Mouse (Mus musculus) intestine, embryonic 16.5 days (tissue): Measurements from ENCODE around the gene Surf2. TPM values are rescaled to one million over a fixed set of nuclear protein-coding genes. Genes with fewer than 3 reads are reported as not detected.

Source experiments
- ATAC-seq: fragments of 200-750 bp; cut with Nextera tagmentation; 2 replicates; pipeline ENCODE4 v1.8.0; 2017; ENCODE audit warnings: moderate TSS enrichment, moderate library complexity
- H3K27ac ChIP-seq: fragments of 300-500 bp; sonication (generic); 2 replicates; pipeline ENCODE4 v1.5.1; 2014; ENCODE audit warnings: mild to moderate bottlenecking, low read length
- H3K27me3 ChIP-seq: fragments of 300-500 bp; sonication (generic); replicated peaks from 2 replicates; pipeline ENCODE4 v1.6.1; 2014; ENCODE audit warnings: low read length, control low read depth, mixed read lengths; ENCODE audit not compliant: control insufficient read depth, insufficient read depth
- H3K36me3 ChIP-seq: fragments of 300-500 bp; sonication (generic); 2 replicates; pipeline ENCODE4 v1.6.1; 2014; ENCODE audit warnings: low read length, control low read depth; ENCODE audit not compliant: control insufficient read depth, insufficient read depth
- H3K4me1 ChIP-seq: fragments of 300-500 bp; sonication (generic); 2 replicates; pipeline ENCODE4 v1.6.1; 2014; ENCODE audit warnings: low read length, control low read depth, mixed read lengths; ENCODE audit not compliant: control insufficient read depth, insufficient read depth
- H3K4me2 ChIP-seq: fragments of 300-500 bp; sonication (generic); 2 replicates; pipeline ENCODE4 v1.6.1; 2014; ENCODE audit warnings: low read depth, low read length, control low read depth
- H3K4me3 ChIP-seq: fragments of 300-500 bp; sonication (generic); 2 replicates; pipeline ENCODE4 v1.5.1; 2014; ENCODE audit warnings: mild to moderate bottlenecking, low read length
- H3K9ac ChIP-seq: fragments of 300-500 bp; sonication (generic); 2 replicates; pipeline ENCODE4 v1.6.1; 2014; ENCODE audit warnings: low read depth, low read length
- H3K9me3 ChIP-seq: fragments of 300-500 bp; sonication (generic); 2 replicates; pipeline ENCODE4 v1.6.1; 2016; ENCODE audit warnings: low read length, control low read depth; ENCODE audit not compliant: control insufficient read depth
- WGBS: fragments of 180-500 bp; shearing (Covaris S2); extraction: QIAGEN DNeasy Blood & Tissue Kit; methylation state at CpG from one replicate; pipeline ENCODE4 v1.1.7; 2014; 5-methylcytosine and 5-hydroxymethylcytosine counted together
- polyA plus RNA-seq: library from polyadenylated mRNA; unstranded; fragments of >200 nt; fragmentation: Nextera tagmentation; extraction: Ambion mirVana; gene quantifications from 2 replicates; pipeline ENCODE4 v1.2.1, GENCODE M21; 2015

Surf2 gene
- polyA plus RNA-seq, 1 experiment from 2014 or later = 45.9 TPM

DNA sequence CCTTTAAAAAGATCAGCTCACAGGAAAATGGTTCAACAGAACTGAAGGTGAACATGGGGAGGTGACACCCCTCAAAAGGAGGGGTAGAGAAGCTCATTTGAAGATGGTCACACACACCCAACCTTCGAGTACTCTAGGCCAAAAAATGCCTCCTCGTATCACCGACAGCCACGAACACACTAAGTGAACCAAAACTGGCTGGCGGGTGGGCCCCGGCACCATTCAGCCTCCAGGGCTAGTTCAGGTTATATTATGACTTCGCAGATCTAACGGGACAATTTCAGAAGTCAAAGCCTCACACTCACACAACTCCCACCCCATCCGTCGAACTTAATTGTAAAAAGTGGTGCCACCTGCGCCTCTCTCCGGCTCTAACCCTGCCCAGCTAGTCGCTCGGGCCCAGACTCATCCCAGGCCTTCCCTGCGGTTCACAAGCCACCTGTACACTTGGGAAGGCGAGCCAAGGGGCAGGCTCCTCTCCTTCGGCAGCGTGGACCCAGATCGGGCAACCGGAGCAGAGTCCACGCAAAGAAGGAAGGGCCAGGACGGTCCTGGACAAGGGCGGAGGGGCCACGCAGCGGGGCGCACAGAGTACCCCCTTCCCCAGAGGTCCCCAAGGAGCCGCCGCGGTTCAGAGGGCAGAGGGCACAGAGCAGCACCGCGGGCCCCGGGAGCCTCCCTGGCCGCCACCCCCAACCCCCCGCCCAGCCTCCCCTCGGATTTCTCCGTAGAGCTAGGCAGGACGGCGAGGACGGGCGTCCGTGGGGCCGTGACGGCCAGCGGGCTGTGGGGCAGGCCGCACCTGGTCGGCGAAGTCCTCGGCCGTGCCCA is 16.5 kb downstream of the Surf2 start:
- H3K4me1 ChIP-seq = peaks cover 25% of the 10 kb centered on the region
- H3K27ac ChIP-seq = peak overlapping the region; percentile 96
- H3K36me3 ChIP-seq = peaks cover 2% of the 10 kb centered on the region; the same call in 1 of the 2 replicates
- WGBS = under 1% methylated on average over 47 of the region's 49 CpGs
- H3K9ac ChIP-seq = peak overlapping the region; percentile 100
- H3K4me3 ChIP-seq = peak overlapping the region; percentile 91
- H3K27me3 ChIP-seq = no peaks in the 10 kb centered on the region
- no peaks in the 10 kb centered on the region for H3K9me3 ChIP-seq
- ATAC-seq = peak; percentile 49
- peak overlapping the region; percentile 54 for H3K4me2 ChIP-seq

DNA sequence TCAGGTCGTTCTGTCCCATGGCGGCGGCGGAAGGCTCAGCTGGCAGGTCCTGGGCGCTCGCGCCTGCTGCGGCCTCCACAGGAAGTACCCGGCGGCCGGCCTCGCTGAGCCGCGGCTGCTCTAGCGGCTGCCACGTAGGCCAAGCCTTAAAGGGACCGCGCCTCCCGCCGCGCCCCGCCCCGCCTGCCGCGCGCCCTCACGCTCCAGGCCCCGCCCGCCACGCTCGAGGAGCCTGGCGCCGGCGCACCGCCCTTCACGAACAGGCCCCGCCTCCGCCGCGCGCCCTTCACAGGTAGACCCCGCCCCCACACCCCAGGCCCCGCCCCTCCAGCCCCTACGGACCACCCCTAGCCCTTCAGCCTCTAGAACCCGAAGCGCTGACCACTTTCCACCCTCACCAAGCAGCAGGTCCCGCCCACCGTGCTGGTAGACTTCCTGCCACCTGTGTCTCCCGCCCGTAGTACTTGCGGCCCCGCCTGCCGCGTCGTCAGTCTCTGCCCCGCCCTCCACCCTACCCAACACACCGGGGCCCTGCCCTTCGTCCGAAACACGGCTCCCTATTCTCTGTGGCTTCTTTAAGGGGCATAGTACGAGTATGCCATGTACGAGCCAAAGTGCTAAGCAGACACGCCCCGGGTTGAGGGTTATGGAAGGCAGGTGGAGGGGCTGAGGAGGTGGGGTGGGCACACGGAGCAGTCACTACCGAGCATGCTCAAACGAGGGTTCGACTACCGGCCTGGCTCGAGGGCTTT is 17.3 kb downstream of the Surf2 start, which contains the start of the genes Surf4 and Stkld1:
Gene Surf4, minus strand, starts transcription at position 625 of the 752 bp plus-strand sequence.
Gene Stkld1, plus strand, starts transcription at position 744 of the 752 bp plus-strand sequence.
- H3K4me3 ChIP-seq = peak within 1 kb of the TSS; percentile 91
- H3K4me2 ChIP-seq = peak within 1 kb of the TSS; percentile 68
- peak; percentile 96 for ATAC-seq
- peak within 1 kb of the TSS; percentile 100 for H3K9ac ChIP-seq
- H3K4me1 ChIP-seq = peaks cover 21% of the 10 kb centered on the region
- under 1% methylated on average over 60 of the region's 70 CpGs for WGBS
- no peaks in the 10 kb centered on the region for H3K9me3 ChIP-seq
- no peaks in the 10 kb centered on the region for H3K27me3 ChIP-seq
- peaks cover 2% of the 10 kb centered on the region; the same call in 1 of the 2 replicates for H3K36me3 ChIP-seq
- H3K27ac ChIP-seq = peak within 1 kb of the TSS; percentile 96

DNA sequence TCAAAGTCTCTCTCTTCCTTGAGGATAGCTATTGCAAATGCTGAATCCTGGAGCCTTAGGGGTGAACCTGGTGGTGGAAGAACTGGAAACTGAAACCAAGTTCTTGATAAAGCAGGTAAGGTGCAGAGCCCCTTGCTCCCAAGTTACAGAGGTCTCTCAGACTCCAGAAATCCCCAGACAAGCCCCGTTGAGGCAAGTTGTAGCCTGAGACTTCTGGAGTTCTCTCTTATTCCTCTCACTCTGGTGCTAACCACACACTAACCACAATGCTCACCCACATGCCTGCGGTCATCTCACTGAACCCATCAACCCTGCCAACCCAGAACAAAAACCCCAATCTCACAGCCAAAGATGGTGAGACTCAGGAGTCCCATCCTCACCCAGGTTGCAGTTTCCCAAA is 19.1 kb downstream of the Surf2 start:
- Histone ChIP-seq H3K9me3 (no peaks in the 10 kb centered on the region), H3K4me2 (no peak overlapping the region), H3K27ac (no peak overlapping the region), H3K36me3 (peaks cover under 1% of the 10 kb centered on the region; the same call in 1 of the 2 replicates), H3K4me3 (no peak overlapping the region), H3K9ac (no peak overlapping the region), H3K27me3 (no peaks in the 10 kb centered on the region), H3K4me1 (peaks cover 18% of the 10 kb centered on the region)
- 94% methylated on average over 2 of the region's 2 CpGs for WGBS
- no peak for ATAC-seq

GRCm38 (mm10) chr2:26936425-26936824 is 20.3 kb downstream of the Surf2 start:
- Histone ChIP-seq H3K4me3 (no peak overlapping the region), H3K27me3 (no peaks in the 10 kb centered on the region), H3K36me3 (no peaks in the 10 kb centered on the region), H3K9ac (no peak overlapping the region), H3K4me1 (peaks cover 8% of the 10 kb centered on the region), H3K9me3 (no peaks in the 10 kb centered on the region), H3K4me2 (no peak overlapping the region), H3K27ac (no peak overlapping the region)
- 71% methylated on average over 1 of the region's 1 CpGs for WGBS
- no peak for ATAC-seq

DNA sequence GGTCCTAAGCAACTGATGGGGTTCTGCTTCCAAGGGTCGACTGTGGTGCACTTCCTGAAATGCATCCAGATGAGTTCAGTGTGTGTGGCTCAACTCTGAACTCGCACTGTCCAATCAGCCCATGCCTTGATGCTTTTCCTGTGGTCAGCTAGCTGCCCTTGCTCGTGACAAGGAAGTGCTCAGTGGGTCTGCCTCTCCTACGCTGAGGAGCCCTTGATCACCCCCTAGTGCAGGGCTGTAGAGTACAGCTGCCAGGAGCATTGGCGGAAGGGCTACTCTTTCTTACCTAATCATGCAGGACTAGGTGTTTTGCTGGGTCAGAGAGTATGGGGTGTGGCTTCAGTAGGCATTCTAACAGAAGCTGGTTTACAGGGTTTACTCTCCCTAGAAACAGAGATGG is 25.4 kb downstream of the Surf2 start:
- WGBS = 29% methylated on average over 5 of the region's 5 CpGs
- no peak overlapping the region for H3K27ac ChIP-seq
- no peaks in the 10 kb centered on the region for H3K4me1 ChIP-seq
- H3K9ac ChIP-seq = no peak overlapping the region
- H3K27me3 ChIP-seq = no peaks in the 10 kb centered on the region
- H3K4me2 ChIP-seq = no peak overlapping the region
- no peak overlapping the region for H3K4me3 ChIP-seq
- H3K36me3 ChIP-seq = no peaks in the 10 kb centered on the region
- H3K9me3 ChIP-seq = no peaks in the 10 kb centered on the region
- peak; percentile 49 for ATAC-seq

- no peaks in the 10 kb centered on the region for H3K36me3 ChIP-seq
- H3K27ac ChIP-seq = peak overlapping the region; percentile 44
- no peaks in the 10 kb centered on the region for H3K4me1 ChIP-seq
- WGBS = 59% methylated on average over 3 of the region's 3 CpGs
- no peaks in the 10 kb centered on the region for H3K9me3 ChIP-seq
- ATAC-seq = peak; percentile 86
- no peak overlapping the region for H3K4me2 ChIP-seq
- no peak overlapping the region for H3K4me3 ChIP-seq
- H3K27me3 ChIP-seq = no peaks in the 10 kb centered on the region
- H3K9ac ChIP-seq = no peak overlapping the region
These were observed 27.1 kb downstream of the Surf2 start for GRCm38 (mm10) chr2:26943253-26943652.

DNA sequence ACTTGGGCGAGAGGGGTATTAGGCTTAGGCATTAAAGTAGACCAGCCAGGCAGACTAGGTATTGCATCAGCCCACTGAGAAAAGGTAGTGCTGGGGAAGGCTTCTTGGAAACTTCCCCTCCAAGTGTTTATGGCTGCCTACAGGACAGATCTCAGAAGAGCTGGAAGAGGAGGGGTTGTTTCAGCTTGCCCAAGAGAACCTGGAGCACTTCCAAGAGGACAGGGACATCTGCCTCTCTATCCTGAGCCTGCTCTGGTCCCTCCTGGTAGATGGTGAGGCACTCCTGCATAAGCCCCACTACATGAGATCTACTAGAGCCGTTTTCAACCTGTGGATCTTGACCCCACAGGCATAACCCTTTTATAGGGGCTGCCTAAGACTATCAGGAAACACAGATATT is 34.2 kb downstream of the Surf2 start:
- peaks cover 6% of the 10 kb centered on the region for H3K36me3 ChIP-seq
- H3K4me3 ChIP-seq = no peak overlapping the region
- ATAC-seq = no peak
- no peak overlapping the region for H3K27ac ChIP-seq
- no peak overlapping the region for H3K4me2 ChIP-seq
- no peaks in the 10 kb centered on the region for H3K9me3 ChIP-seq
- no peaks in the 10 kb centered on the region for H3K27me3 ChIP-seq
- no peak overlapping the region for H3K9ac ChIP-seq
- WGBS = 87% methylated on average over 2 of the region's 2 CpGs
- no peaks in the 10 kb centered on the region for H3K4me1 ChIP-seq

- WGBS = 88% methylated on average over 8 of the region's 8 CpGs
- Histone ChIP-seq H3K9me3 (no peaks in the 10 kb centered on the region), H3K4me2 (no peak overlapping the region), H3K27me3 (no peaks in the 10 kb centered on the region), H3K27ac (no peak overlapping the region), H3K4me1 (no peaks in the 10 kb centered on the region), H3K9ac (no peak overlapping the region), H3K36me3 (peaks cover 13% of the 10 kb centered on the region), H3K4me3 (no peak overlapping the region)
- no peak for ATAC-seq
These were observed 35.3 kb downstream of the Surf2 start for GRCm38 (mm10) chr2:26951346-26951905.

DNA sequence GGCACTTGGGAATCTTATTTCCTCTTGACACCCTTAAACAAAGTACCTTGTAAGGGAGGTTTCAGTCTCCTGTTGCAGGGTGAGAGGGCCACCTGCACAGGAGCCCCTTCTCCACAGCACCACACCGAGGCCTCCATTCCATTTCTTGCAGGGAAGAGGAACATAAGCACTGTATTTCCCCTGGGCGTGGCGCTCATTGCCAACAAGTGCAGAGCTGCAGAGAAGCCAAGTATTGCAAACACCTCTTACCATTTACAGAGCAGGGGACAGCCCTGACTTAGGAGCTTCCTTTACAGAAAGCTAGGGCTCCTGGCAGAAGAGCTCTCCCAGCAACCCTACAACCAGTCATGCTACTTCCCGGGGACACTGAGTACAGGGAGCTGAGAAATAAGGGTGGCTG is 36.0 kb downstream of the Surf2 start:
- H3K4me3 ChIP-seq = no peak overlapping the region
- 85% methylated on average over 4 of the region's 4 CpGs for WGBS
- H3K27ac ChIP-seq = no peak overlapping the region
- H3K9me3 ChIP-seq = no peaks in the 10 kb centered on the region
- no peaks in the 10 kb centered on the region for H3K4me1 ChIP-seq
- no peak overlapping the region for H3K4me2 ChIP-seq
- no peak overlapping the region for H3K9ac ChIP-seq
- H3K36me3 ChIP-seq = peaks cover 13% of the 10 kb centered on the region
- no peaks in the 10 kb centered on the region for H3K27me3 ChIP-seq
- no peak for ATAC-seq
